Mouse (Mus musculus): ENCODE measurements around the gene Trim67.
"Not testable (repeated sequence)": the region's sequence is repeated elsewhere in the genome, so short reads cannot be mapped to it uniquely, and the experiment has no call there.

The Trim67 gene

DNA sequence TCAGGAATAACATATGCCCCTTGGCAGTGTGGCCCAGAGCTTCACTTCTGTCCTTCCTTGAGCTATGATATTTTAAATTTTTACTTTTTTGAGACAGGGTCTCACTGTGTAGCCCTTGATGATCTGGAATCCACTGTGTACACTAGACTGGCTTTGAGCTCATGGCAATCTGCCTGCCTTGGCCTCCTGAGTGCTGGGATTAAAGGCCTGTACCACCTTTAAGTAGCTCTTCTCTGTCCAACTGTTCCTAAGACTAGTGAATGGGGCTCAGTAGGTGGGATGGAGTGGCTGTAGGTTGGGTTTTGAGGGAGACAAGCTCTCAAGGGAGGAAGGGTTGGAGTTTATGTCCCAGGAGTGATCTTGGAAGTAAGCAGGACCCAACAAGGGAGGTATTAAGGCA, 43.0 kb downstream of the Trim67 start:
- no peak for DNase-seq

DNA sequence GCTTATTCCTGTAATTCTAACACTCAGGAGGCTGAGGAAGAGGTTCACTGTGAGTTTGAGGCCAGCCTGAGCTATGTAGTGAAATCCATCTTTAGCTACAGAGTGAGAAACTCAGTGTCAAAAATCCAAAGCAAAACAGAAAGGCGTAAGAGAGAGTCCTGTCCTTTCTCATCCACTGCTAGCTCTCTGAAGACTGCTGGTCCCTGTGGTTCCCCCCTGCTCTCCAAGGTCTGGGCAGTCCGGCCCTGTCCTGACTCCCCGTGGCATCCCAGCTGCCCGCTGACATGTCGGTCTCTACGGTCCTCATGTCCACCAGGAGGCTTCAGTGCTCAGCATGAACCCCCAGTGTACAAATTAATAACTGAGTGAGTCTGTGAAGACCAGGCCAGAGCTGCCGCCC, 43.4 kb downstream of the Trim67 start:
- no peak for DNase-seq

DNA sequence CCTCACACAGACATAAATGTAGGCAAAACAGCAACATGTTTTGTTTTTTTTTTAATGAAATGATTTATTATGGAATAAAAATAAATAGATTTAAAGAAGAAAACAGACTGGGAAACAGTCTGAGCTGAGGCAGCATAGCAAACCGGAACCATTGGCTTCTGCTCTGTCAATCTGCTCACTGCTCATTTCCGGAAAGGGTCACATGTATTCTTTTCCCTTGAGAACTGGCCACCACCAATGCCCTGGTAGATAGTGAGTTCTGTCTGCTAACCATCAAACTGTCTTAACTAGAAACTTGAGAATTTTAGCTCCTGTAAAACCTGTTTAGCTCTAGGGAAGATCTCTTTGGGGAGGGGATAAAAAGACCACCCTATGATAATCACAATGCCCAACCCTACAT, 44.0 kb downstream of the Trim67 start:
- no peak for DNase-seq

DNA sequence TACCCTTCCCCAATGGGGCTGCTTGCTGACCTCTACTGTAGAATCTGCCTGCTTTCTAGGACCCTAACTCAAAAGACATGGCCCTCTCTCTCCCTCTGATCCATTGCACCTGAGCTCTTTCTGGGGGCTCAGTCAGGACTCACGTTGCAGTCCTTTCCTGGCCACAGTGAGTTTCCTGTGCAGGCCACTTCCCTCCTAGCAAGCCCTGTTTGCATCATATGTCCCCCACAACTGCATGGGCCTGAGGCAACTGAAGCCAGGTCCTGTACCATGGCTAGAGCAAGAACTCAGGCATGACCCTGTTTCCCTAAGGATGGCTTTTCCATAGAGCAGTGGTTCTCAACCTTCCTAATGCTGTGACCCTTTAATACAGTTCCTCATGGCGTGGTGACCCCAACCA, 45.1 kb downstream of the Trim67 start:
- DNase-seq: no peak

DNA sequence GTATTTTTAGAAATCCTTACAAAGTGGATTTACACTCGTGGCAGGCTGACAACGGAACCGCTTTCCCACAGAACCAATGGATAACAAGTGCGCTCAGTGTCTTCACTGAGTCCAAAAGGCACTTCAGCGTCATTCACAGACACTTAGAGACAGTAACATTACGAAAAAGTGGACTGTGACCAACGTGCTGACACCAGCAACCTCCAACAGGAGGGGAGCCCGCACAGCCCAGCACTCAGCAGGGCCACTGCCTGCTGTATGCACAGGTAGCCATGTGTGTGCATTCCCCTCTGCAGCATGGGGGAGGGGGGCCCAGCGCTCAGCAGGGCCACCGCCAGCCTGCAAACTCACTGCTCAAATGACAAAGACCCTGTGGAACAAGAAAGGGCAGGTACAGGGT, 46.5 kb downstream of the Trim67 start:
- DNase-seq: no peak

DNA sequence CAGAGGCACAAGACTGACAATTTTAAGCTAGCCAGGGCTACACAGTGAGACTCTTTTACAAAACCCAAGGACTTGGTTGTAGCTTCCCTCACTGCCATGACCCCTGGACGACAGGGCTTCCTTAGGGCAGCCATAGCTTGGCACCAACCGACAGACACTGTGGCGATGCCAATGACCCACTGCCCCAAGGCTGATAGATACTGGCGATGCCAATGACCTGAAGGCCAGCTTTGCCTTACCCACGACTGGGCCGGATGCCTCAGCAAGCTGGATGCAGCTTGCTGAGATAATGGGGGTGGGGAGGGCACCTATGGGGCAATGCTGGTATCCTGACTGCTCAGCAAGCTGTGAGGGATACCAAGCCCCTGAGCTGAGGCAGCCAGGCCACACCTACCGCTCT, 48.0 kb downstream of the Trim67 start:
- no peak for DNase-seq

DNA sequence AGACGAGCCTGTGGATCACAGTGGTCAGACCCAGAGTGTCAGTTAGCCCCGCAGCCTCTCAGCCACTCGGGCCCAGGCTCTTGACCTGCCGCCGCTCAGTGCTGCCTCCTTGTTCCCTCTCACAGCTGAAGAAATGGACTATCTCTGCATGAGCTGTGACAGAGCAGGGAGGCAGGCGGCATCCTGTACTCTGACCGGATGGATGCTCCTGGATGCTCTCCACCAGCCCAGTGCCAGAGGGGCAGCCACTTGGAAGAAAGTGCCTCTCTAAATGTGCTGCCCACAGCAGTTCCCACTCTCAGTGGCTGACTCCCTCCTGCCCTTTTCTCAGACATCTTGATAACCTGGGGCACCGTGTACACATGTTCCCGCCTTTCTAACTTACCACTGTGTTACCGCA, 48.9 kb downstream of the Trim67 start:
- DNase-seq: peak; percentile 50 to 57

DNA sequence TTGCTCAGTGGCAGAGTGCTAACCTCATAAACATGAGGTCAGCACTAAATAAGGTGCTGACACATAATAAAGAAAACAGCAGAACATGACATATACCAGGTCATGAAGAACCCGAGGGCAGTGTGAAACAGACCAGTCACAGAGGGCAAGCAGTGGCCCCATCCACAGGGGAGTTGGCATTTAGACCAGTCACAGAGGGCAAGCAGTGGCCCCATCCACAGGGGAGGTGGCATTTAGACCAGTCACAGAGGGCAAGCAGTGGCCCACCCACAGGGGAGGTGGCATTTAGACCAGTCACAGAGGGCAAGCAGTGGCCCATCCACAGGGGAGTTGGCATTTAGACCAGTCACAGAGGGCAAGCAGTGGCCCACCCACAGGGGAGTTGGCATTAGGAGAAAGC, 50.0 kb downstream of the Trim67 start:
- not testable (repeated sequence) for DNase-seq

DNA sequence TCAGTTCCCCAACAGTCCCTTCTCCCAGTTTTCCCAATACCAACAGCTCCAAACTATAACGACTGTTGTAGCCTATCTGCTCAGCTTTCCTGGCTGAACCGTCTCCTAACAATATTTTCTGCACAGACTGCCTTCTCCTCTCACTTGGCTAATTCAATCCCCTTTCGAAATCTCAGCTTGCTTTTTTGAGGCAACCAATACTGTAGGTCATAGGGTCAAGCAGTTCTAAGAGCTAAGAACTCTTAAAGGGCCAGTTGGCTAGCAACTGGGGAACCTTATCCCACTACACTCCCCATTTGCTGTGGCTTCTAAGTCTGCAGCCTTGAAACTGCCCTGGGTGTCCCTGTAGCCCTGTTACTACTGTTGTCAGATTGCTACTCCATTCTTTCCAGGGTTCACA, 52.2 kb downstream of the Trim67 start:
- DNase-seq: no peak

DNA sequence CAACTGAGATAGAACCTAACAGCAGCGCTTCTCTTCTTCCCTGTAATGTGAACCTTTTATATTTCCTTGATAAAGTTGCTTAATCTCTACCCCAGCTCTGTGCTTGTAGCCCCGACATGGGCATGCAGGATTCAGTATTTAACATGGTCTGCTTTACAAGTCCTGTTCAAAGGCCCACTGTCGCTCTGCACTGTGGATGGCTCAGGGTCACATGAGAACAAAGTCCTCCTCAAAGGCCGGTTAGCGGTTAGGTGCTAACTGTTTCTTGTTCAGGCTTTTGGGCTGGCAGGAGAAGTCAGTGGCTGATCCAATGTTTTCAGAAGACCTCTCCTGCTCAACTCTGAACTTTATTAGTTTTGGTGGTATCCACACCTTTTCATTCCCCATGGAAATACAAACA, 52.7 kb downstream of the Trim67 start:
- no peak for DNase-seq

DNA sequence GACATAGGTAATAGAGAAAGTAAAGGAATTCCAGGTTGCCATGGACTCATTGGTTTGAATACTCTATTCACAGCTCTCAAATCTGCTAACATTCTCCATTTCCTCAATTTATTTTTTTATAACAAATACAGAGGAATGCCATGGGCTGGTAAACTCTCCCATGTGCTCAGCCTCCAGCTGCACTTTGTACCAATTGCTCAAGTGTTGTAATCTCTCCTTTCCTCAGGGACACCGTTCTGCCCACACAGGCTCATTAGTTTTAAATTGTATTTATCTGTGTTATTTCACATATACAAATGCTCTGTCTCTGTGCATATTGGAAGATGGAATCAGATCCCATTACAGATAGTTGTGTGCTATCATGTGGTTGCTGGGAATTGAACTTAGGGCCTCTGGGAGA, 60.6 kb downstream of the Trim67 start:
- DNase-seq: no peak

DNA sequence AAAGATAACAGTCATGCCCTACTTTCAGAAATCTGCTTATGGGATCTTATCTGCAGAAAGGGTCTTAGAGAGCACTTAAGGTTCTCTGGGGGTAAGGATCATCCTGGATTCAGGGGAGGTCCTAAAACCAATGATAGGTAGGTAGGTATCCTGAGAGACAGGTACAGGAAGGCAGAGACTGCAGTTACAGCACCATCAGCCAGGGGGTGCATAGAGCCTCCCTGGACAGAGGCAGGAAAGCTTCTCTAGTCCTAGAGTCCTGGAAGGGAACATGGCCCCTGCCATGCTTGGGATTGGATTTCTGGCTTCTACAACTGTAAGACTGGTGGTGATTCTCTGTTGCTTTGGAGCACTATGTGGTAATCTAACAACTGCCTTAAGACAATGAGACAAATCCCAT, 66.6 kb downstream of the Trim67 start:
- peak; percentile 29 to 54 for DNase-seq

DNA sequence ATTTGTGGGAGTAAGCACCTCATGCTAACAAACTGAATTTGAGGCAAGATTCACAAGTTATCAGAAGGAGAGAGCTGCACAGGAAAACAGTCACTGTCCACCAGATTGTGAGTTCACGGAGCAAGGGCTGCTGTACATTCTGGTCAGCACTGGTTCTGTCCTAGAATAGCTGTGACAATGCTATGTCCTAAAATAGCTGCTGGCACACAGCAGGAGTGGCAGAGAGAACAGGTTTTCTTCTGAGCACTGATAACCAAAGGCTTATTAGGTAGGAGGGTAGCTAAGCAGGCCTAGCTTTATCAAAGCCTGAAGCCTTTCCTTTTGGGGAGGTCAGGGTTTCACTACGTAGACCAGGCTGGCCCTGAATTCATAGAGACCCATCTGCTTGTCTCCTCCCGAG, 67.3 kb downstream of the Trim67 start:
- DNase-seq: peak in 1 of 2 experiments; percentile 38

DNA sequence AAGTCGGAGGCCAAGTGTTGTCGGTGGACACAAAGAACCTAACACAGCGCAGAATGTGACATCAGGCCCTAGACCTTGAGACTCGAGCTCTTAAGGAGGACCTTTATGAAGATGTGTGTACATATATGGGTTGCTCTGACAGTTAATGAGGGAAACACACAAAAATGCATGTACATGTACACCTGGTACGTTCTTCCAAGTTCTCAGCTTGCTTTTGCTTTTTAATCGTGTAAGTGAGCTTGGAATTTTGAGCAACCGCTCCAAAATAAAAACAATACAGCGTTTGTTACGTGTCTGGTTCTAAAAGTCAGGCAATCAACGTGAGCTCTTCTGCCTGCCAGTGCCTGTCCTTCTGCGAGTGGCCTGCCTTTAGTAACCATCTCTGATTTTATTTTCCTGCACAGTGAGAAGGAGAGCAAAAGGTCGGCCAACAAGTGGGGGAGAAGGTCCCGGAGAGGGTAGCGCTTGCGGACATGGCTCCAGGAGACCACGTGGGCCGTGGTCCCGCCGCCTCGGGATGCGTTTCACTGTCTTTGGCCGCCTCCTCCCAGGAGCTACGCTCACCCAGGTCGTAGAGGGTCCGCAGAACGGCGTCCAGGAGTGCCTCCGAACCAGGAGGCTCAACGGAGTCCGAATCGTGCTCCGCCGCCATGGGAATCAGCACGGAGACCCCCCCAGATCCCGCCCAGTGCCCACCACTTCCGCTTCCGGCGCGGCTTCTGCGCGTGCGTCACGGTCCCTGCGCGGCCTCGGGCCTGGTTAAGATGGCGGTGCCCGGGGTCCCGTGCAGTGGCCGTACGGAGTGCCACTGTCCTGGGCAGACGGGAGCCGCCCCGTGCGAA, 69.7 kb downstream of the Trim67 start, which contains the start of the genes Gnpat and 2810004N23Rik:
Gnpat (plus strand) TSS at position 713 of the 842 bp plus-strand sequence.
2810004N23Rik (minus strand) TSS at position 800 of the 842 bp plus-strand sequence.
- peak; percentile 95 to 96 for DNase-seq

DNA sequence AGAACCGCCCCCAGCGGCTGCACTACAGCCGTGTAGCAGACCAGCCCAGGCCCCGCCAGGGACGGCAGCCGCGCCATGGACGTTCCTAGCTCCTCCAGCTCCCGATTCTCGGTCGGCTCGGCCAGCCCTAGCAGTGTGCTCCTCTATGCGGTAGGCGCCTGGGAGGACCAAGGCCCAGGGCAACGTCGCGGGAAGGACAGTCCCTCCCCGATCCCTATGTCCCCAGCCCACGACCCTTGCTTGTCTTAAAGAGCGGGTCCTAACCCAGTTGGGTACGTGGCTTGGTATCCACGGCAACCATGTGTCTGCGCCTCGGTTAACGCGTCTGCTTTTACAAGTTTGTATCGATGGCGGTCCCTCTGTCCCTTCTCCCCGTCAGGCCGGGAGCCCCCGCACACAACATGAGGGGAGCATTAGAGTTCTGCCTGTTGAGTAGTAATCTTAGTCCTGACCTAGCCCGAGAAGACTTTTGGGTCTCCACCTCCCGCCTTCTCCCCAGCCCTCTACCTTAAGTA, 70.3 kb downstream of the Trim67 start:
- no peak for DNase-seq

DNA sequence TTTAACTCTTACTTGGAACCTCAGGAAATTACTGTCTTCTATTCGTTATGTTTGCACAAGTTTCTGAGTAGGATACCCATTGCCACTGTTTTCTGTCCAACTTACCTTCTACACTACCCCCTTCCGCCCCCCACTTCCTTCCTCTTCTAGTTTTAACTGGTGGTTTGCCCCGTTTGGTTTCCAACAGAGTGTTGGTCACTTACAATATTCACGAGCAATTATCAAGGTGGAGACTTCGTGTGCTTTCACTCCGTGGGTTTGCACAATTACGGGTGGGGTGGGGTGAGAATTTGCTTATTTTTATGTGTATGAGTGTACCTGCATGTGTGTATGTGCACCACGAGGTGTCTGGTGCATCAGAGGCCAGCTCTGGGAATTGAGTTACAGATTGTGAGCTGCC, 70.8 kb downstream of the Trim67 start:
- no peak for DNase-seq

DNA sequence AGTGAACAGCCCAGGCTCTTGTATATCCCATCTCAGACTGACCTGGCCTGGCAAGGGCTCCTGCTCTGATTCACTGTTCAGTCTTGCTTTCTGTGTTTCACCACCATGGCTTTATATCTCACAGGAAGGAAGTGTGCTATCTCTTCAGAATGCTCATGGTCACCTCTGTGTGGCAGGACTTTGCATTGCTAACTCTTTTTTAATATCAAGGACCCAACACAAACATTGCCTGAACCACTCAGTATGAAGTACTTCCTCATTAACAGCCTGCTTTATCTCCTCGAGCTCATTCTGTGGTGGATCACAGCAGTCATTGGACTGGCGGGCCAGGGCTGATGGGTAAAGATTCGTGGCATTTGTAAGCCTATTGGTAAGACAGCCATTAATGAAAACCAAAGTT, 73.8 kb downstream of the Trim67 start:
- no peak for DNase-seq

DNA sequence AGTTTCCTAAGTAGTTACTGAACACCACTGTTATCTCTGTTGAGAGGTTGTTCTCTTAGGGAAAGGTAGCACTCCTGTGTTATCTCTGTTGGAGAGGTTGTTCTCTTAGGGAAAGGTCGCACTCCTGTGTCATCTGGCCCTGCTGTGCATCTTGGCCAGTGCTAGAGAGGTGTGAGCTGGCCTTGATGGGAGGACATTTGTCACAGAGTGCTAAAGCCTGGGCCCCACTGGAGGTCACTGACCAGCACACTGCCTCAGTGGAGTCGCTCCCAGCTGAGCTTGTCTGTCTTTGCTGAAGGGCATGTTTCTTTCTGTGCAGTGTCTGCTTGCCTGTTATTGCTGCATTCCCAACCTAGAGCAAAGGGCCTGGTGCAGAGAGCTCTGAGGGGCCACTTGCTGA, 74.2 kb downstream of the Trim67 start:
- no peak for DNase-seq

DNA sequence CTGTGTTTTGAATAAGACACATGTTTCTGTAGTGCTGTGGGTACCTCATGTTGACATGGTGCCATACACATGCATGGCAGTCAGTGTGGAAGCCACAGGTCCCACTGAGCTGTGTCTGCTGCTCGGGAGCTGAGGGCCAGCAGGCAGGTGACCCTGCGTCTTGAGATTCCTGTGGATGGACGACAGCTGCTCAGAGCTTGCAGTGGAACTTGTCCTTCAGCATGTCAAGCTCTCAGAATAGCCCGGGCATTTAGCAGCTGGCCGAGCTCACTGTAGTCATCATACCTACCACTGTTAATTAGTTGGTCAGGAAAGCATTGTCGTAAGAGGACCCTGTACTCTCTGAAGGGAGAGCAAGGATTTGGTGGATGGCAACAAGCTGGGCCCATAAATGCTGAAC, 76.8 kb downstream of the Trim67 start:
- DNase-seq: no peak

DNA sequence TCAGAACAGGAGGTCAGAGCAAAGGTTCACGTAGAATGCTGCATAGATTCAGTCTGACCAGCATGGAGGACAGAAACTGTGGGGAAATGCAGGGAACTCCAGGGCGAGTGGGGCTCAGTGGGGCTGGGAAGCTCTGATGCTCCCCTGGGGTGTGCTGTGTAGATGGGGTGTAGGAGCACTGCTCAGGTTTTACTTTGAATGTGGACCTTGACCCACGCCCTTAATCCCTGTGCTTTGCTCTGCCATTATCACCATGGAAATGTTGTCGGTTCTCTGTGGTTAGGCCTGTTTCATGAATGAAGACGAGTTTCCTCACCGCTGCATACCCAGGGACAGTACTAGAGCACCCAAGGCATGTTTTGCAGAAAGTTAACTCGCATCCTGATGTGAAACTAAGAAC, 78.6 kb downstream of the Trim67 start:
- DNase-seq: no peak

DNA sequence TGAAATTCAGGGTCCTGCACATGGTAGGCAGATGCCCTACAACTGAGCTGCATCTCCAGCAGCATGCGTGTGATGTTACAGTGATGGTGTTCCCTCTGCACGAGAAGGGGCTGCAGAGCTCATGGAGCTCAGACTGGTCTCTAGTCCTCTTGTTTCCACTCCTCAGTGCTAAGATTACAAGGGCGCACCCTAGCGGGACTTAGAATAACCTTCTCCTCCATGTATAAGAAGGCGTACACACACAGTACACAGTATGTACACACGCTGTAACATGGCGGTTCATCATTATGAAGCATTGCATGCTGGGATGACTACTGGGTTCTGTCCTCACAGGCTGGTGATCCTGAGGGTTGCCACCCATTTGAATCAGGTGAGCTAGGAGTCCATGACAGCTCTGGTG, 79.2 kb downstream of the Trim67 start:
- no peak for DNase-seq

DNA sequence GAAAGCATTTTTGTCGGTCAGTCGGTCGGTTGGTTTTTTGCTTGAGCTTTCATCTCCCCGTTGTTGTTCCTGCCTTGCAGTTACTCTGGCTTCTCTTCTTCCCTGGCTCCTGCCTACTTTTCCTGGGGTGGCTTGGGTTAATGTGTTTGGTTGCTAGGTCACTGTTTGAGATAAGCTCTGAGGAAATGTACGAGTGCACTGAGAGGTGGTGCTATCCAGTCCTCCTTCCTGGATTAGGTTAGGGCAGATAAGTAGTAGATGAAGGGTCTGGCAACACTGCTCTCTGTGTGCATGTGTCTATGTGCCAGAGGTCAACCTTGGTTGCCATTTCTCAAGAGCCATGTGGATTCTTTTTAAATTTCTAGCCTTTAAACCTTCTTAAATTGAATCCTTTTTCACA, 79.8 kb downstream of the Trim67 start:
- no peak for DNase-seq

DNA sequence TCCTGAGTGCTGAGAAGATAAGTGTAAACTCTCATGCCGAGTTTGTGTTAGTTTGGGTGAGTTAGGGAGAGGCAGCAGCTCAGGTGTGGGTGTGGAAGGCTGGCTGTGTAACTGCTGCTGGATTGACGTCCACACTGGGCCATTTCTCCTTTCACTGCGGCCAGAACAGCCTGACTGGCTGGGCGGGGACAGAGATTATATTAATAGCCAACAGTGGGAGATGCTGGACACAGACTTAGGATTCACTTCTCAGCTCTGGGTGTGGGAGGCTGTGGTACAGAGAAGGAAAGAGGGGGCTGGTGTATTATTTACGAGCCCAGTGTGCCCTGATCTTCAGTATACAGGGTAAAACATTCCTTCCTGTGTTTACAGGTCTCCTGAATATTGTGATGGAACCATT, 85.2 kb downstream of the Trim67 start:
- no peak for DNase-seq

DNA sequence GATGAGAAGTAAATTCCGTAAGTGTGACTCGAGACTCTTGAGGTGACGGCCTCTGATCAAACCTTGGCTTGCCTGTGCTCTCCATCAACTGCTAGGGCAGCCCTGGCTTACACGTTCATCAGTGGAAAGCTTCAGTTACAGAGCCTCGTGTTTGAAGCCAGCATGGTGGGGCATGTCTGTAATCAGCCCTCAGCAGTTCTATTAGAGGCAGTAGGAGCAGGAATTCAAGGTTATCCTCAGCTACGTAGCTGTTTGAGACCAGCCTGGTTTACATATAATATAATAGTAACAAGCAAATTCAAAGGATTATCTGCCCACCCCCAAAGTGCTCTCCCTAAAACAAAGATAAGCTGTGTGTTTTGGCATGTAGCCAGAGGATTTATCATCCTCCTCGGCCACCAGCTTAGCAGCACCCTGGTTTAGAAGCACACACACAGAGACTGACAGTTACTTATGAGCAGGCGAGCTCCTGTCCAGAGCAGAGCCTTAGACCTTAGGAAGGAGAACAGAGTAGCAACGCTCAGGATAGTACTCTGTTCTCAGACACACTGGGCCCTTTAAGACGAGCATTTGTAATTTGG, 86.1 kb downstream of the Trim67 start:
- DNase-seq: no peak
